Mouse (Mus musculus): Measurements from ENCODE around the gene Ssbp4. TPM values are rescaled to one million over a fixed set of nuclear protein-coding genes. Genes with fewer than 3 reads are reported as not detected.
A peak's percentile ranks its signal among the peaks of the same experiment; 100 is the strongest.

The Ssbp4 gene
- polyA plus RNA-seq, 1 experiment from 2014 or later, result 117 TPM

GRCm38 (mm10) chr8:70561809-70562535 is 46.7 kb downstream of the Ssbp4 start:
- H3K9me3 ChIP-seq, result no peaks in the 10 kb centered on the region
- no peak overlapping the region for H3K4me3 ChIP-seq
- H3K27me3 ChIP-seq (ENCODE audit: insufficient read depth, poor library complexity, severe bottlenecking), result no peaks in the 10 kb centered on the region
- peaks cover 43% of the 10 kb centered on the region for H3K4me1 ChIP-seq (replicated peaks)
- DNase-seq (ENCODE audit: low spot score), result no peak
- H3K27ac ChIP-seq, result peak overlapping the region; percentile 56; the same call in 1 of the 2 replicates
- H3K36me3 ChIP-seq, result no peaks in the 10 kb centered on the region
- 74% methylated on average over 7 of the region's 7 CpGs for WGBS

GRCm38 (mm10) chr8:70561357-70561756 is 47.3 kb downstream of the Ssbp4 start:
- no peaks in the 10 kb centered on the region for H3K36me3 ChIP-seq
- H3K4me3 ChIP-seq, result no peak overlapping the region
- no peaks in the 10 kb centered on the region for H3K9me3 ChIP-seq
- no peak for DNase-seq (ENCODE audit: low spot score)
- no peaks in the 10 kb centered on the region for H3K27me3 ChIP-seq (ENCODE audit: insufficient read depth, poor library complexity, severe bottlenecking)
- peaks cover 43% of the 10 kb centered on the region for H3K4me1 ChIP-seq (replicated peaks)
- 75% methylated on average over 4 of the region's 4 CpGs for WGBS
- H3K27ac ChIP-seq, result 0 out of 2 replicates have a peak overlapping the region, but pooled peaks have one; percentile 35

GRCm38 (mm10) chr8:70560564-70560963 is 48.1 kb downstream of the Ssbp4 start:
- Histone ChIP-seq H3K27me3 (ENCODE audit: insufficient read depth, poor library complexity, severe bottlenecking) (no peaks in the 10 kb centered on the region), H3K27ac (peak overlapping the region; percentile 35; the same call in 1 of the 2 replicates), H3K4me1 (replicated peaks) (peaks cover 41% of the 10 kb centered on the region), H3K4me3 (no peak overlapping the region), H3K36me3 (0 out of 2 replicates have a peak, but pooled peaks cover 3% of the 10 kb centered on the region), H3K9me3 (no peaks in the 10 kb centered on the region)
- 75% methylated on average over 3 of the region's 3 CpGs for WGBS
- no peak for DNase-seq (ENCODE audit: low spot score)

- WGBS, result 78% methylated on average over 2 of the region's 2 CpGs
- peaks cover 42% of the 10 kb centered on the region for H3K4me1 ChIP-seq (replicated peaks)
Measured at GRCm38 (mm10) chr8:70560096-70560495, 48.6 kb downstream of the Ssbp4 start.

GRCm38 (mm10) chr8:70558983-70559382 is 49.7 kb downstream of the Ssbp4 start:
- Histone ChIP-seq H3K36me3 (0 out of 2 replicates have a peak, but pooled peaks cover 3% of the 10 kb centered on the region), H3K27me3 (ENCODE audit: insufficient read depth, poor library complexity, severe bottlenecking) (no peaks in the 10 kb centered on the region), H3K4me1 (replicated peaks) (peaks cover 40% of the 10 kb centered on the region), H3K9me3 (no peaks in the 10 kb centered on the region), H3K4me3 (no peak overlapping the region), H3K27ac (no peak overlapping the region)
- DNase-seq (ENCODE audit: low spot score), result no peak
- WGBS, result 82% methylated on average over 3 of the region's 3 CpGs

More at GRCm38 (mm10) chr8:70560096-70560495, 48.6 kb downstream of the Ssbp4 start:
- DNase-seq (ENCODE audit: low spot score), result no peak
- Histone ChIP-seq H3K27ac (0 out of 2 replicates have a peak overlapping the region, but pooled peaks have one; percentile 4), H3K36me3 (0 out of 2 replicates have a peak, but pooled peaks cover 3% of the 10 kb centered on the region), H3K9me3 (no peaks in the 10 kb centered on the region), H3K4me3 (no peak overlapping the region), H3K27me3 (ENCODE audit: insufficient read depth, poor library complexity, severe bottlenecking) (no peaks in the 10 kb centered on the region)

- no peak overlapping the region; the same call in 1 of the 2 replicates for H3K27ac ChIP-seq
- 0 out of 2 replicates have a peak, but pooled peaks cover 3% of the 10 kb centered on the region for H3K36me3 ChIP-seq
- H3K27me3 ChIP-seq (ENCODE audit: insufficient read depth, poor library complexity, severe bottlenecking), result no peaks in the 10 kb centered on the region
- 80% methylated on average over 4 of the region's 4 CpGs for WGBS
- no peaks in the 10 kb centered on the region for H3K9me3 ChIP-seq
- H3K4me1 ChIP-seq (replicated peaks), result peaks cover 40% of the 10 kb centered on the region
- no peak for DNase-seq (ENCODE audit: low spot score)
- no peak overlapping the region for H3K4me3 ChIP-seq
Measured at GRCm38 (mm10) chr8:70558334-70558733, 50.3 kb downstream of the Ssbp4 start.

GRCm38 (mm10) chr8:70555079-70555747 is 53.5 kb downstream of the Ssbp4 start:
- Histone ChIP-seq H3K4me1 (replicated peaks) (peaks cover 25% of the 10 kb centered on the region), H3K4me3 (no peak overlapping the region), H3K36me3 (0 out of 2 replicates have a peak, but pooled peaks cover 3% of the 10 kb centered on the region), H3K9me3 (no peaks in the 10 kb centered on the region), H3K27ac (no peak overlapping the region), H3K27me3 (ENCODE audit: insufficient read depth, poor library complexity, severe bottlenecking) (no peaks in the 10 kb centered on the region)
- WGBS, result 94% methylated on average over 4 of the region's 4 CpGs
- no peak for DNase-seq (ENCODE audit: low spot score)

- H3K4me1 ChIP-seq (replicated peaks), result peaks cover 23% of the 10 kb centered on the region
- H3K4me3 ChIP-seq, result no peak overlapping the region
- 0 out of 2 replicates have a peak, but pooled peaks cover 3% of the 10 kb centered on the region for H3K36me3 ChIP-seq
- no peak overlapping the region for H3K27ac ChIP-seq
- H3K9me3 ChIP-seq, result no peaks in the 10 kb centered on the region
- DNase-seq (ENCODE audit: low spot score), result no peak
- H3K27me3 ChIP-seq (ENCODE audit: insufficient read depth, poor library complexity, severe bottlenecking), result no peaks in the 10 kb centered on the region
Measured at GRCm38 (mm10) chr8:70553740-70554139, 54.9 kb downstream of the Ssbp4 start.

GRCm38 (mm10) chr8:70552836-70553235 is 55.8 kb downstream of the Ssbp4 start:
- 66% methylated on average over 1 of the region's 1 CpGs for WGBS
- Histone ChIP-seq H3K4me1 (replicated peaks) (peaks cover 18% of the 10 kb centered on the region), H3K27me3 (ENCODE audit: insufficient read depth, poor library complexity, severe bottlenecking) (no peaks in the 10 kb centered on the region), H3K27ac (no peak overlapping the region), H3K36me3 (0 out of 2 replicates have a peak, but pooled peaks cover 3% of the 10 kb centered on the region), H3K4me3 (no peak overlapping the region), H3K9me3 (no peaks in the 10 kb centered on the region)
- no peak for DNase-seq (ENCODE audit: low spot score)

GRCm38 (mm10) chr8:70551558-70552161 is 57.0 kb downstream of the Ssbp4 start:
- Histone ChIP-seq H3K27me3 (ENCODE audit: insufficient read depth, poor library complexity, severe bottlenecking) (no peaks in the 10 kb centered on the region), H3K4me1 (replicated peaks) (peaks cover 20% of the 10 kb centered on the region), H3K27ac (0 out of 2 replicates have a peak overlapping the region, but pooled peaks have one; percentile 40), H3K9me3 (no peaks in the 10 kb centered on the region), H3K4me3 (no peak overlapping the region), H3K36me3 (0 out of 2 replicates have a peak, but pooled peaks cover 3% of the 10 kb centered on the region)
- 70% methylated on average over 3 of the region's 3 CpGs for WGBS
- no peak for DNase-seq (ENCODE audit: low spot score)

GRCm38 (mm10) chr8:70549412-70550184 is 59.1 kb downstream of the Ssbp4 start:
- no peak for DNase-seq (ENCODE audit: low spot score)
- H3K9me3 ChIP-seq, result no peaks in the 10 kb centered on the region
- 93% methylated on average over 10 of the region's 10 CpGs for WGBS
- H3K27me3 ChIP-seq (ENCODE audit: insufficient read depth, poor library complexity, severe bottlenecking), result no peaks in the 10 kb centered on the region
- H3K4me1 ChIP-seq (replicated peaks), result peaks cover 17% of the 10 kb centered on the region
- H3K4me3 ChIP-seq, result no peak overlapping the region
- H3K27ac ChIP-seq, result no peak overlapping the region
- peaks cover 5% of the 10 kb centered on the region; the same call in 1 of the 2 replicates for H3K36me3 ChIP-seq

GRCm38 (mm10) chr8:70547762-70548161 is 60.9 kb downstream of the Ssbp4 start:
- Histone ChIP-seq H3K36me3 (peaks cover 5% of the 10 kb centered on the region; the same call in 1 of the 2 replicates), H3K27ac (no peak overlapping the region), H3K4me1 (replicated peaks) (peaks cover 26% of the 10 kb centered on the region), H3K4me3 (no peak overlapping the region), H3K27me3 (ENCODE audit: insufficient read depth, poor library complexity, severe bottlenecking) (no peaks in the 10 kb centered on the region), H3K9me3 (no peaks in the 10 kb centered on the region)
- DNase-seq (ENCODE audit: low spot score), result no peak
- 93% methylated on average over 6 of the region's 6 CpGs for WGBS
